Mouse (Mus musculus) bone marrow, adult 2 months (tissue): Measurements from ENCODE around the gene Xrcc3.

ENCODE experiments used
- CTCF ChIP-seq: fragments of 200-500 bp; IDR thresholded peaks from 2 replicates; pipeline ENCODE4 v1.5.1; 2011; ENCODE audit warnings: low read length, control low read depth; ENCODE audit not compliant: control insufficient read depth, insufficient read depth
- POLR2A ChIP-seq: fragments of 200-500 bp; IDR thresholded peaks from 2 replicates; pipeline ENCODE4 v1.6.1; 2011; ENCODE audit warnings: low read depth, mild to moderate bottlenecking, control low read depth, low read length, borderline replicate concordance; ENCODE audit not compliant: control insufficient read depth

DNA sequence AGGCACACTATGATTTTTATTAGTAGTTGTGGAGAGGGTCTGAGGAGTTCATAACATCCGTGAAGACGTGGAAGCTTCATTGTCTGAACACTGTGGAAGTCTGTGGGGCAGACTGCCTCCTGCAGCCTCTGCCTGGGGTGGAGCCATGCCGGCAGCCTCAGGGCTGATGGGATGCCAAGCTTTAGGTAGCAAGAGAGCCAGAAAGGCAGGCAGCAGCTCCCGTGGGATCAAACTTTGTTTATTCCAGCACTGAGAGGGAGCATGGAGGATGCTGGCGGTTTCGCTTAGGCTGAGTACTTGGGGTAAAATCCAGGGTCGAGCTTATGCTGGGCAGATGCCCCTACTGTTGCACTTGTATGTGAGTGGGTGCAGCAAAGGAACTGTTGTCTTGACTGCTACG, 16.4 kb downstream of the Xrcc3 start:
- no peak for TF ChIP-seq CTCF
- TF ChIP-seq POLR2A = no peak
